Mouse (Mus musculus): Measurements from ENCODE around the gene Phf11a. TPM values are rescaled to one million over a fixed set of nuclear protein-coding genes. Genes with fewer than 3 reads are reported as not detected.
"Not testable (repeated sequence)": the region's sequence is repeated elsewhere in the genome, so short reads cannot be mapped to it uniquely, and the experiment has no call there.

Phf11a gene
- polyA plus RNA-seq (2012) = not detected in 2 replicates

DNA sequence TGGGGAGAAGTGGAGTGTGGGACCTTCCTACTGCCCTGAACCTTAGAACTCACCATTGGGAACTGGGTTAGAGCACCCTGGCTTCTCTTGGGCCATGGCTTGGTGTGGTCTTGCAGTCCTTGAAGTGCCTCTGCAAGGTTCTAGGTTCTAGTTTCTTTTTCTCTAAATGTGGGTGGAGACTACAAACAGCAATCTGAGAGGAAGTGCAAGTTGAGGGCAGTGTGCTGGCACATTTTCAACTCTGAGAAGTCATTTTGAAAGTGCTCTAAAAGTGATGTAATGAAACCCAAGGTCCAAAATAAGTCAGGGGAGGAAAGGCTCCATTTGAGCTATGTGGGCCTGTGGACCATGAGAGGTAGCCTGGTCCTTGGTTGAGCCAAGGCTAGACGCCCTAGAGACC is at the start of gene Phf11a:
Gene Phf11a (minus strand): TSS at position 132 of the 400 bp plus-strand sequence.
- H3K36me3 ChIP-seq (ENCODE audit: control insufficient read depth); H3K27me3 ChIP-seq (ENCODE audit: control insufficient read depth); H3K4me3 ChIP-seq (replicated peaks); H3K9me3 ChIP-seq (ENCODE audit: control insufficient read depth, low read length): not testable (repeated sequence)
- peaks cover 10% of the 10 kb centered on the region for H3K4me1 ChIP-seq (ENCODE audit: control insufficient read depth)

- not testable (repeated sequence) for H3K36me3 ChIP-seq (ENCODE audit: control insufficient read depth); H3K4me3 ChIP-seq (replicated peaks); H3K9me3 ChIP-seq (ENCODE audit: control insufficient read depth, low read length); H3K27me3 ChIP-seq (ENCODE audit: control insufficient read depth); H3K4me1 ChIP-seq (ENCODE audit: control insufficient read depth)
Measured at GRCm38 (mm10) chr14:59341189-59341588, 43.9 kb upstream of the Phf11a start, which contains the start of gene Phf11b. Gene Phf11b (minus strand): TSS chr14:59341351.

DNA sequence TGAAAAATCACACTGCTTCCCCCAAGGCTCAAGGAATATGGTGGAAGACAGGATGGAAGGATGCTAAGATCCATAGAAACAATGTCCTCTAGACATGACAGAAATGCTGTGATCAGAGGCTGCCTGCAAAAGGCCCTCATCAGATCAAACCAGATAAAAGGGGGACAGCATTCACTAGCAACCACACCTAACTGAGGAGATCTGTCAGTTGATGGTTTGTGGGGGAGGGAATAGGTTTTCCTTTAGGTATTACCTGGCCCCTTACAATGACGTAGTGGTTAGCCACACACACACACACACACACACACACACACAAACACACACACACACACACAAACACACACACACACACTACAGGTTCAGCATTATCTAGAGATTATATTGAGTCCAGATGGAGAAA is 42.2 kb upstream of the Phf11a start:
- no peaks in the 10 kb centered on the region for H3K27me3 ChIP-seq (ENCODE audit: control insufficient read depth)
- no peaks in the 10 kb centered on the region for H3K9me3 ChIP-seq (ENCODE audit: control insufficient read depth, low read length)
- no peak overlapping the region for H3K4me3 ChIP-seq (replicated peaks)
- H3K36me3 ChIP-seq (ENCODE audit: control insufficient read depth) = no peaks in the 10 kb centered on the region
- TF ChIP-seq TAL1 (IDR thresholded peaks at IDR 0.05; ENCODE audit: low read length) = no peak
- no peak for TF ChIP-seq GATA1 (IDR thresholded peaks at IDR 0.05; ENCODE audit: low read length)
- no peaks in the 10 kb centered on the region for H3K4me1 ChIP-seq (ENCODE audit: control insufficient read depth)

DNA sequence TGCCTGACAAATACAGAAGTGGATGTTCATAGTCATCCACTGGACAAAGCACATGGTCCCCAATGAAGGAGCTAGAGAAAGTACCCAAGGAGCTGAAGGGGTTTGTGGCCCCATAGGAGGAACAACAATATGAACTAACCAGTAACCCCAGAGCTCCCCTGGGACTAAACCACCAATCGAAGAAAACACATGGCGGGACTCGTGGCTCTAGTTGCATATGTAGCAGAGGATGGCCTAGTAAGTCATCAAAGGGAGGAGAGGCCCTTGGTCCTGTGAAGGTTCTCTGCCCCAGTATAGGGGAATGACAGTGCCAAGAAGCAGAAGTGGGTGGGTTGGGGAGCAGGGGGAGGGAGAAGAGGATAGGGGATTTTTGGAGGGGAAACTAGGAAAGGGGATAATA is 38.7 kb upstream of the Phf11a start:
- H3K4me3 ChIP-seq (replicated peaks); H3K27me3 ChIP-seq (ENCODE audit: control insufficient read depth); H3K4me1 ChIP-seq (ENCODE audit: control insufficient read depth); H3K9me3 ChIP-seq (ENCODE audit: control insufficient read depth, low read length); H3K36me3 ChIP-seq (ENCODE audit: control insufficient read depth): not testable (repeated sequence)

DNA sequence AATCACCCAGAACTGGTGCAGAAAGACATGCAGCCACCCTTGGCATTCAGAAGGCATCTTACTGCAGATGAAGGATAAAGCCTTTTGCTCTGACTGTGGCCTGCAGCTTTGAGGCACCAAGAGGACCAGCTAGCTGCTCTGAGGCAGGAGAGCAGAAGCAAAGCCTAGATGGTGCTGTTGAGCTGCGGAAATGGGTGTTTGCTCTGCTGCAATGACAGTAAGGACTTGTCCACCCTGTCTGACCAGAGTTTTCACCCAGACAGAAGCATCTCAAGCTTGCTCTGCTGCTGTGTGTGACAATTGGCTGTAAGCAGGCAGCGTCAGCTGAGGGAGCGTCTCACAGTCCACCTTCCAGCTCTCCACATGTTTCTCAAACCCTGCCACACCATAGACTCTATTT is 33.2 kb upstream of the Phf11a start:
- H3K4me3 ChIP-seq (replicated peaks); H3K4me1 ChIP-seq (ENCODE audit: control insufficient read depth); H3K9me3 ChIP-seq (ENCODE audit: control insufficient read depth, low read length); H3K27me3 ChIP-seq (ENCODE audit: control insufficient read depth); H3K36me3 ChIP-seq (ENCODE audit: control insufficient read depth): not testable (repeated sequence)

GRCm38 (mm10) chr14:59319970-59320369 is 22.6 kb upstream of the Phf11a start:
- H3K4me1 ChIP-seq (ENCODE audit: control insufficient read depth); H3K9me3 ChIP-seq (ENCODE audit: control insufficient read depth, low read length); H3K27me3 ChIP-seq (ENCODE audit: control insufficient read depth); H3K4me3 ChIP-seq (replicated peaks); H3K36me3 ChIP-seq (ENCODE audit: control insufficient read depth): not testable (repeated sequence)

- not testable (repeated sequence) for H3K9me3 ChIP-seq (ENCODE audit: control insufficient read depth, low read length); H3K4me3 ChIP-seq (replicated peaks); H3K4me1 ChIP-seq (ENCODE audit: control insufficient read depth); H3K27me3 ChIP-seq (ENCODE audit: control insufficient read depth); H3K36me3 ChIP-seq (ENCODE audit: control insufficient read depth)
Measured at GRCm38 (mm10) chr14:59319036-59319435, 21.7 kb upstream of the Phf11a start.

- peaks cover 16% of the 10 kb centered on the region for H3K4me1 ChIP-seq (ENCODE audit: control insufficient read depth)
- not testable (repeated sequence) for H3K27me3 ChIP-seq (ENCODE audit: control insufficient read depth); H3K36me3 ChIP-seq (ENCODE audit: control insufficient read depth)
Measured at GRCm38 (mm10) chr14:59291769-59292168, 5.6 kb downstream of the Phf11a start.

DNA sequence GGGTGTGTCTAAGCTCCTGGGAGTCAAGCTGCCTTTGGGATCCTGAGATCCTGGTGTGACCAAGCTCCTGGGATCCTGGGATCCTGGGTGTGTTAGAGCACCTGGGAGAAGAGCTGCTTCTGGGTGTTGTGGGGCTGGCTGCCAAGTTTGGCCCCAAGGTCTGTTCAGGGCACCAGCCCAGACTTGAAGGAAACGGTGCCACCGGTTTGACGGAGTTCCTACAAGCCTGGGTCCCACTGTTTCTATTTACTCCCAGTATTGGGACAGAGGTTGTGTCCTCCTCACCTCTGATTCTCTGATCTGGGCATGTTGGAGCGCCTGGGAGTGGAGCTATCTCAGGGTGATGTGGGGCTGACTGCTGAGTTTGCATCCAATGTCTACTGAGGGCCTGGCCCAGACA is 22.4 kb downstream of the Phf11a start:
- H3K27me3 ChIP-seq (ENCODE audit: control insufficient read depth); H3K4me1 ChIP-seq (ENCODE audit: control insufficient read depth); H3K9me3 ChIP-seq (ENCODE audit: control insufficient read depth, low read length); H3K4me3 ChIP-seq (replicated peaks); H3K36me3 ChIP-seq (ENCODE audit: control insufficient read depth): not testable (repeated sequence)

More at GRCm38 (mm10) chr14:59291769-59292168, 5.6 kb downstream of the Phf11a start:
- not testable (repeated sequence) for H3K9me3 ChIP-seq (ENCODE audit: control insufficient read depth, low read length); H3K4me3 ChIP-seq (replicated peaks)

DNA sequence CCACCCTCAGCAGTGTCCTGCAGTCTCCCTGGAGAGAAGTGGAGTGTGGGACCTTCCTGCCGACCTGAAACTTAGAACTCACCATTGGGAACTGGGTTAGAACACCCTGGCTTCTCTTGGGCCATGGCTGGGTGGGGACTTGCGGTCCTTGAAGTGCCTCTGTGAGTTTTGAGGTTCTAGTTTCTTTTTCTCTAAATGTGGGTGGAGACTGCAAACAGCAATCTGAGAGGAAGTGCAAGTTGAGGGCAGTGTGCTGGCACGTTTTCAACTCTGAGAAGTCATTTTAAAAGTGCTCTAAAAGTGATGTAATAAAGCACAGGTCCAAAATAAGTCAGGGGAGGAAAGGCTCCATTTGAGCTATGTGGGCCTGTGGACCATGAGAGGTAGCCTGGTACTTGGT is 37.3 kb downstream of the Phf11a start, which contains the start of gene Gm6904:
Gene Gm6904 (minus strand): TSS at position 161 of the 400 bp plus-strand sequence.
- Histone ChIP-seq H3K36me3 (ENCODE audit: control insufficient read depth) (no peaks in the 10 kb centered on the region), H3K4me1 (ENCODE audit: control insufficient read depth) (peaks cover 5% of the 10 kb centered on the region), H3K9me3 (ENCODE audit: control insufficient read depth, low read length) (no peaks in the 10 kb centered on the region), H3K4me3 (replicated peaks) (no peak within 1 kb of the TSS), H3K27me3 (ENCODE audit: control insufficient read depth) (no peaks in the 10 kb centered on the region)
- TF ChIP-seq GATA1 (IDR thresholded peaks at IDR 0.05; ENCODE audit: low read length) (no peak), TAL1 (IDR thresholded peaks at IDR 0.05; ENCODE audit: low read length) (no peak)

GRCm38 (mm10) chr14:59255861-59256260 is 41.5 kb downstream of the Phf11a start:
- H3K9me3 ChIP-seq (ENCODE audit: control insufficient read depth, low read length); H3K36me3 ChIP-seq (ENCODE audit: control insufficient read depth); H3K4me3 ChIP-seq (replicated peaks); H3K4me1 ChIP-seq (ENCODE audit: control insufficient read depth); H3K27me3 ChIP-seq (ENCODE audit: control insufficient read depth): not testable (repeated sequence)

DNA sequence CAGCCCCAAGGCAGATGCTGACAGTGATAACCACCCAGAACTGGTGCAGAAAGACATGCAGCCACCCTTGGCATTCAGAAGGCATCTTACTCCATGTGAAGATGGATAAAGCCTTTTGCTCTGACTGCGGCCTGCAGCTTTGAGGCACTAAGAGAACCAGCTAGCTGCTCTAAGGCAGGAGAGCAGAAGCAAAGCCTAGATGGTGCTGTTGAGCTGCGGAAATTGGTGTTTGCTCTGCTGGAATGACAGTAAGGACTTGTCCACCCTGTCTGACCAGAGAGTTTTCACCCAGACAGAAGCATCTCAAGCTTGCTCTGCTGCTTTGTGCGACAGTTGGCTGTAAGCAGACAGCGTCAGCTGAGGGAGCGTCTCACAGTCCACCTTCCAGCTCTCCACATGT is 47.0 kb downstream of the Phf11a start:
- not testable (repeated sequence) for H3K36me3 ChIP-seq (ENCODE audit: control insufficient read depth); H3K9me3 ChIP-seq (ENCODE audit: control insufficient read depth, low read length); H3K4me1 ChIP-seq (ENCODE audit: control insufficient read depth); H3K4me3 ChIP-seq (replicated peaks); H3K27me3 ChIP-seq (ENCODE audit: control insufficient read depth)
